Mouse (Mus musculus): Measurements from ENCODE around the gene Sh3kbp1.

Sh3kbp1 gene

GRCm38 (mm10) chrX:159928165-159928564 is 301.1 kb downstream of the Sh3kbp1 start:
- no peak for DNase-seq (ENCODE audit: low spot score)

DNA sequence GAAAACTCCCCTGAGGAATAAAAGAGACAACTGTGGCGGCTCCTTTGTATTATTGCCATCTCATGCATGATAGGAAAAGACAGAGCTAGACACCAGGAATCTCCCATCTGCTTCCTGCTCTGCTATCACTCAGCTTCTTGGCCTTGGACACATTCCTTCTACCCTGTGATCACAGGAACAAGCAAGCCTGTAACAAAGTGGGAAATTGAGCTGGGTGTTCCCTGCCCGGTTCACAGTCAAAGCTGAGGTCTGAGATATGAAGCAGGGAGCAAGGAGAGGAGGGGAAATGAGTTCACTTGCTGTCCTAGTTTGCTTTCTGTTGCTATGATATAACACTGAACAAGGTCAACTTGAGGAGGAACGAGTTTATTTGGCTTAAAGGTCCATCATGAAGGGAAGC is 301.8 kb downstream of the Sh3kbp1 start:
- no peak for DNase-seq (ENCODE audit: low spot score)

DNA sequence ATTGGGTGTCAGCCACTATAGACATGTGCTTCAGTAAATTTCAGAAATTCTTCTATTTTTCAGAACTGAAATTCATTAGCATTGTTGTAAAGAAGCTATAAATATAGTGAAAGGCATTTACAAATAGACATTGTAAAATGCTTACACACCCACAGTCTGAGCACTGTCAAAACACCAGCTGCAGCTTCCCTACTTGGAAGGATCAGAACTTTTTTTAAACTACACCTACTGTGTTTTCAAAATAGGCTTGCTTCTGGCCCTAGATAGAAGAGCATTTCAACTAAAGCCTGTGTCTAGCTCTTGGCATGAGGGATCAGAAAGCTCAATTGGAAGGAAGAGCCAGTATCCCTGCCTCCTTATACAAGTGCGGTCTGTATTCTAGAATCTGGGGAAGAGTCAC is 305.0 kb downstream of the Sh3kbp1 start:
- DNase-seq (ENCODE audit: low spot score), result no peak

GRCm38 (mm10) chrX:159942569-159942968 is 315.5 kb downstream of the Sh3kbp1 start:
- no peak for DNase-seq (ENCODE audit: low spot score)

- DNase-seq (ENCODE audit: low spot score), result peak; percentile 5
Measured at GRCm38 (mm10) chrX:159943586-159943985, 316.5 kb downstream of the Sh3kbp1 start.

DNA sequence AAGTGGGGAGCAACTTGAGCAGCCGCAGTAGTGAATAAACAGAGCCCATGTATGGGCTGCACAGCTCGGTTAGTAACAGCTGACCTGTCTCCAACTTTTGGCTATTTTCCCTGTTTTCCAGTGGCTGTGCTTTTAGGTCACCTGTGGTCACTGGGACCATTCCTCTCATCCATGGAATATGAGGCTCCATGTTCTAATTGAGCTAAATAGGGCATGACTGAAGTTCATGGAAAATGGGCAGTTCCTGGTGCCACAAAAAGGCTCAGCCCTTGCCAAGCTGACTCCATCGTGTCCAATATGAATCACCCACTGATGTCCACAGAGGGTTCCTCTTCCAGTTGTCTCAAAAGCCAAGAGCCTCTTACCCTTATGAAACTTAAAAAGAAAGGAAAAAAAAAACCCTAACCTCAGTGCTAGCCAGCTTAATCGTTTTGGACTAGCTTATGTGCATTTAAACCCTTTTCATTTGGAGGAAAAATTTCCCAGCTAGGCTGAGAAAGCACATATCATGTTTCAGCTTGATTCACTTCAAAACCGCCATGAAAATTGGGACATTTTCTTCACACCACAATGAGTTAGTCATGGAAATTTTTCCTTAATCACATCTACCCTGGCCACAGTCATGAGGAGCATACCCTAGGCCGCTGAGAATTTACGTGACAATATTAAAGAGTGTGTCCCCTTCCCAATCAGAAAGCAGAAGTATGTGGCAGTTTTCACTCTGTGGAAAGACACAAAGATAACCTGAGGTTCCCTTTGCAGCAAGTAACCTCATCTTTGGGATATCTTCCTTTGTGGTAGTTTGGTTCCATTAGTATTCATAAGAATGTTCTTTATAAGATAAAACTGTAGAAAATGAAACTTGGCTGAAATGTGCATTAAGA is 326.7 kb downstream of the Sh3kbp1 start:
- no peak for DNase-seq (ENCODE audit: low spot score)

DNA sequence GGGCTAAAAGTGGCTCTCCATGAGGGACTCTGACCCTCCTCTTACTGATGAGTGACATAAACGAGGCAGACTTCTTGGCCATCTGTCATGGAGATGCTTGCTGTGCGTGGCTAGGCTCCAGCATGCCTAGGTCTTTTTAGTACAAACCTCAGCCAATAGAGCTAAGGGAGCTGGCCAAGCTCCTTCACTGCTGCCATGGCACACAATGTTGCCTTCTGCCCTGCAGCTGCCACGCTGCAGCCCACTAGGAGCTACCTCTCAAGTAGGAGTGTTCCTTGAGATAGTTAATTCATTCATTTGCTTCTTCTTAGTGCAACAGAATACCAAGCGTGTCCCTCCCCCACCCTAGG is 327.3 kb downstream of the Sh3kbp1 start:
- no peak for DNase-seq (ENCODE audit: low spot score)

GRCm38 (mm10) chrX:159955433-159955832 is 328.4 kb downstream of the Sh3kbp1 start:
- DNase-seq (ENCODE audit: low spot score), result no peak

- DNase-seq (ENCODE audit: low spot score), result no peak
Measured at GRCm38 (mm10) chrX:159961385-159961784, 334.3 kb downstream of the Sh3kbp1 start.

GRCm38 (mm10) chrX:159963273-159963672 is 336.2 kb downstream of the Sh3kbp1 start:
- DNase-seq (ENCODE audit: low spot score), result peak; percentile 70

DNA sequence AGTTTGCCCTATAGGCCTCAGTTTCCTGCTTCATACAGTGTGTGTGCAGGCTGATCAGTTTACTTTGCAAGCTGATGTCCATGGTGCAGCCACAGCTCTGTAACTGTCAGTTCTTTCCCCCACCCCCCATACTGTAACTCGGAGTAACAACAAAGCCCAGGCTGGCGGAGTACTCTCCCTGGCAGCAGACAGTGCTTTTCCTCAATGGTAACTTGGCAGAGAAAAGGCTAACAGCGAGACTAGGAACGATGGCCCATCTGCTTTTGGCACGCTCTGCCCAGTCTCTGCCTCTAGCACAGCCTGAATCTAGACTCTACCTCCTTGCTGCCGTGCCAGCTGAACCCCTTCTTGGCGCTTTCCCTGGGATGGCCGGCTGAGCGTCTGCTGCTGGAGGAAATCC is 336.9 kb downstream of the Sh3kbp1 start:
- DNase-seq (ENCODE audit: low spot score), result no peak

DNA sequence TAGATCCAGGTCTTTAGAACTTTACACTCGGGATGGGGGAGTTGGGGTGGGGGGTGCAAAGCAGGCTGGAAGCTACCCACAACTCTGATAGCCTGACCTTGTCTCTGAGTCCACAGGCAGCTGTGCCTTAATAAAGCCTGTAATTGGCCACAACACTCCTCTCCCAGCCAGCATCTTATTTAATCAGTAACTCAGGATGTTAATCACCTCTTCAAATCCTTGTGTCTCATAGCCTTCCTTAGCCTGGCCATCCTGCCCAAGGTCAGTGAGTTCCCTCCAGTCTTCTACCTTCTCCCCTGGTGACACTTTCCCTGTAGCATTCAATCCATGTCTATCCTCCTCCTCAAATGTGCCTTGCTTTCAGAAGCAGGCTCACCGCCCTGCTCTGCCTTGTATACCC is 342.0 kb downstream of the Sh3kbp1 start:
- DNase-seq (ENCODE audit: low spot score), result no peak

GRCm38 (mm10) chrX:159971091-159971779 is 344.2 kb downstream of the Sh3kbp1 start:
- DNase-seq (ENCODE audit: low spot score), result no peak

DNA sequence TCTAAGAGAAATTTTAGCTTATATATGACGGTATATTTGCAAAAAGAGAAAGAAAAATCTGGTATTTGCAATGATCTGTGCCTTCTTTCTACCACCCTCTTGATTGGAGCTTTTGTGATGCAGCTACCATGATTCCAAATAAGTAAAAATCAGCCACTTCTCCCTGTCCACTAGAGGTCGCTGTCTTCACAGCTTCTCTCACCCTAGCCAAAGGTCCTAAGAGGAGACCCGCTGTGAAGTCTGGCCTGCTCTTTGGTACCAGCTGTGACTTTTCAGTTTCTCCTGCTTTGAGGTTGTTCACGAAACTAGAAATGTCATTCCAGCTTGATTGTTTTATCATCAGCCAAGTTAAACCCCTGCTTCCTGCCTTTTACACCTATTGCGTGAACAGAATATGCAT is 346.7 kb downstream of the Sh3kbp1 start:
- peak; percentile 84 for DNase-seq (ENCODE audit: low spot score)

- DNase-seq (ENCODE audit: low spot score), result no peak
Measured at GRCm38 (mm10) chrX:159976243-159976642, 349.2 kb downstream of the Sh3kbp1 start.

GRCm38 (mm10) chrX:159988002-159988960 is 361.2 kb downstream of the Sh3kbp1 start, which contains the start of gene Map3k15:
Map3k15 (plus strand) TSS chrX:159988433.
- DNase-seq (ENCODE audit: low spot score), result peak; percentile 30

- no peak for DNase-seq (ENCODE audit: low spot score)
Measured at GRCm38 (mm10) chrX:159995808-159996207, 368.7 kb downstream of the Sh3kbp1 start.
